ENCODE assay signal across 10 mouse cellular contexts in genomic region chr16:4654706-4655105, GRCm38 (mm10). TPM values are rescaled to one million over a fixed set of nuclear protein-coding genes. Genes with fewer than 3 reads are reported as not detected.
DNase-seq lines count a peak whose midpoint lies in the region; ATAC-seq and TF ChIP-seq lines count a peak whose summit lies in the region.
"Had no signal": no experiment of that assay in that cellular context is flagged by ENCODE, and none has a peak within 500 bp of the region (broad histone marks: within the 10 kb centered on the region; RNA-seq: fewer than 3 reads in every experiment).

No protein-coding gene starts in this region.

- no peak overlapping the region for H3K4me2 ChIP-seq in lung, embryonic 14.5 days
- H3K4me2 ChIP-seq in intestine, embryonic 16.5 days (ENCODE audit: low read depth, low read length): no peak overlapping the region
- no peak overlapping the region for H3K4me2 ChIP-seq in limb, embryonic 14.5 days (replicated peaks; ENCODE audit: low read depth, low read length, severe bottlenecking)
- H3K4me2 ChIP-seq: neural tube, embryonic 13.5 days had no signal

- H3K4me3 ChIP-seq in lung, embryonic 14.5 days (ENCODE audit: low read depth, low read length): no peak overlapping the region
- no peak overlapping the region for H3K4me3 ChIP-seq in intestine, embryonic 16.5 days (ENCODE audit: low read length)
- no peak overlapping the region for H3K4me3 ChIP-seq in limb, embryonic 14.5 days (replicated peaks; ENCODE audit: low read length)
- H3K4me3 ChIP-seq: neural tube, embryonic 13.5 days had no signal

- TF ChIP-seq POLR2A in limb, embryonic 14.5 days (IDR thresholded peaks at IDR 0.05; ENCODE audit: borderline replicate concordance, extremely low read depth, insufficient read depth, insufficient read length): no peak

- H3K9ac ChIP-seq in lung, embryonic 14.5 days: no peak overlapping the region
- peak overlapping the region; percentile 54; the same call in 1 of the 2 replicates for H3K9ac ChIP-seq in intestine, embryonic 16.5 days (ENCODE audit: low read depth, low read length)
- H3K9ac ChIP-seq in limb, embryonic 14.5 days (ENCODE audit: low read depth, low read length, severe bottlenecking): no peak overlapping the region
- H3K9ac ChIP-seq: liver, embryonic 14.5 days; neural tube, embryonic 13.5 days had no signal

- no peaks in the 10 kb centered on the region for H3K27me3 ChIP-seq in lung, embryonic 14.5 days (ENCODE audit: insufficient read depth, low read length)
- no peaks in the 10 kb centered on the region for H3K27me3 ChIP-seq in intestine, embryonic 16.5 days (replicated peaks; ENCODE audit: control insufficient read depth, insufficient read depth, low read length)
- H3K27me3 ChIP-seq in limb, embryonic 14.5 days (ENCODE audit: control insufficient read depth, insufficient read depth, low read length): no peaks in the 10 kb centered on the region
- H3K27me3 ChIP-seq: neural tube, embryonic 13.5 days had no signal

- no peaks in the 10 kb centered on the region for H3K9me3 ChIP-seq in lung, embryonic 14.5 days (ENCODE audit: low read depth, low read length)
- no peaks in the 10 kb centered on the region for H3K9me3 ChIP-seq in intestine, embryonic 16.5 days (ENCODE audit: control insufficient read depth, low read length)
- no peaks in the 10 kb centered on the region for H3K9me3 ChIP-seq in limb, embryonic 14.5 days (ENCODE audit: control insufficient read depth, low read length)
- H3K9me3 ChIP-seq: neural tube, embryonic 13.5 days had no signal

- peaks cover 44% of the 10 kb centered on the region for H3K36me3 ChIP-seq in lung, embryonic 14.5 days (ENCODE audit: insufficient read depth)
- H3K36me3 ChIP-seq in intestine, embryonic 16.5 days (ENCODE audit: control insufficient read depth, insufficient read depth, low read length): peaks cover 6% of the 10 kb centered on the region; the same call in 1 of the 2 replicates
- peaks cover 38% of the 10 kb centered on the region for H3K36me3 ChIP-seq in limb, embryonic 14.5 days (ENCODE audit: control insufficient read depth, insufficient read depth, low read length)

- 74% methylated on average over 10 of the region's 10 CpGs for WGBS in lung, embryonic 14.5 days
- 81% methylated on average over 10 of the region's 10 CpGs for WGBS in intestine, embryonic 16.5 days
- 74% methylated on average over 10 of the region's 10 CpGs for WGBS in limb, embryonic 14.5 days

- peaks cover 26% of the 10 kb centered on the region for H3K4me1 ChIP-seq in lung, embryonic 14.5 days (ENCODE audit: insufficient read depth)
- H3K4me1 ChIP-seq in intestine, embryonic 16.5 days (ENCODE audit: control insufficient read depth, insufficient read depth, low read length): peaks cover 55% of the 10 kb centered on the region
- H3K4me1 ChIP-seq in limb, embryonic 14.5 days (ENCODE audit: control insufficient read depth, insufficient read depth, low read length): peaks cover 90% of the 10 kb centered on the region

- DNase-seq in adrenal gland, postnatal 14 days: peak; percentile 30
- no peak for DNase-seq in adrenal gland, postnatal 4 days (ENCODE audit: low spot score in 2 of 2)
- DNase-seq in lung, embryonic 14.5 days: no peak
- DNase-seq in lung, adult 18-20 months: no peak
- no peak for DNase-seq in limb, embryonic 14.5 days (ENCODE audit: low spot score)
- no peak for DNase-seq in T-cell, adult 2 months (ENCODE audit: low spot score)
- no peak for DNase-seq in ovary, postnatal 36 days (ENCODE audit: low spot score)

- H3K27ac ChIP-seq in lung, embryonic 14.5 days (ENCODE audit: low read depth): no peak overlapping the region; the same call in 1 of the 2 replicates
- peak overlapping the region; percentile 72 for H3K27ac ChIP-seq in intestine, embryonic 16.5 days (ENCODE audit: low read length)
- peak overlapping the region; percentile 43; the same call in 1 of the 2 replicates for H3K27ac ChIP-seq in limb, embryonic 14.5 days (replicated peaks; ENCODE audit: low read depth, low read length)
- H3K27ac ChIP-seq: liver, embryonic 14.5 days; neural tube, embryonic 13.5 days had no signal

- no peak for ATAC-seq in lung, embryonic 14.5 days (ENCODE audit: insufficient read depth)
- ATAC-seq in intestine, embryonic 16.5 days: no peak; the same call in none of the 2 replicates
- ATAC-seq in limb, embryonic 14.5 days (ENCODE audit: low FRiP score, low read depth): no peak

- TF ChIP-seq CTCF in lung, embryonic 14.5 days (IDR thresholded peaks at IDR 0.05; ENCODE audit: low read depth): peak; percentile 18

RNA-seq across cellular contexts. Expression of gene Dnaja3, which starts 14.9 kb away (rescaled TPM):
- total RNA-seq in adrenal gland, postnatal 14 days (2021): 166 and 173 TPM in 2 replicates
- total RNA-seq in adrenal gland, postnatal 4 days (2021): 10 to 100 TPM; 78.6 to 83.5 TPM
- 58.7 and 59.3 TPM in 2 replicates for polyA plus RNA-seq in lung, embryonic 14.5 days (2014; fragmentation: Nextera tagmentation; extraction: Ambion mirVana)
- 90.5 and 92.5 TPM in 2 replicates for polyA plus RNA-seq in intestine, embryonic 16.5 days (2015; fragmentation: Nextera tagmentation; extraction: Ambion mirVana)
- 27.0 and 30.2 TPM in 2 replicates for polyA plus RNA-seq in limb, embryonic 14.5 days (2012; rRNA removed)
- 52.4 and 54.7 TPM in 2 replicates for polyA plus RNA-seq in limb, embryonic 14.5 days (2014; fragmentation: Nextera tagmentation; extraction: Ambion mirVana)

RNA-seq across cellular contexts. Expression of gene Vasn, which starts 15.0 kb away (rescaled TPM):
- total RNA-seq in adrenal gland, postnatal 14 days (2021): 11.4 and 14.9 TPM in 2 replicates
- 10 to 100 TPM; 15.7 to 18.8 TPM for total RNA-seq in adrenal gland, postnatal 4 days (2021)
- polyA plus RNA-seq in lung, embryonic 14.5 days (2014; fragmentation: Nextera tagmentation; extraction: Ambion mirVana): 23.1 and 23.5 TPM in 2 replicates
- polyA plus RNA-seq in intestine, embryonic 16.5 days (2015; fragmentation: Nextera tagmentation; extraction: Ambion mirVana): 13.5 and 13.6 TPM in 2 replicates
- polyA plus RNA-seq in limb, embryonic 14.5 days (2012; rRNA removed): 75.7 and 117 TPM in 2 replicates
- polyA plus RNA-seq in limb, embryonic 14.5 days (2014; fragmentation: Nextera tagmentation; extraction: Ambion mirVana): 35.7 and 36.8 TPM in 2 replicates

RNA-seq across cellular contexts. Expression of gene Coro7, which starts 24.9 kb away (rescaled TPM):
- total RNA-seq in adrenal gland, postnatal 14 days (2021): 33.6 and 38.7 TPM in 2 replicates
- 10 to 100 TPM; 32.8 to 42.6 TPM for total RNA-seq in adrenal gland, postnatal 4 days (2021)
- polyA plus RNA-seq in lung, embryonic 14.5 days (2014; fragmentation: Nextera tagmentation; extraction: Ambion mirVana): 13.1 and 15.1 TPM in 2 replicates
- 29.2 and 30.5 TPM in 2 replicates for polyA plus RNA-seq in intestine, embryonic 16.5 days (2015; fragmentation: Nextera tagmentation; extraction: Ambion mirVana)
- 40.8 and 51.1 TPM in 2 replicates for polyA plus RNA-seq in limb, embryonic 14.5 days (2012; rRNA removed)
- 15.0 and 16.0 TPM in 2 replicates for polyA plus RNA-seq in limb, embryonic 14.5 days (2014; fragmentation: Nextera tagmentation; extraction: Ambion mirVana)

RNA-seq across cellular contexts. Expression of gene Pam16, which starts 29.9 kb away (rescaled TPM):
- total RNA-seq in adrenal gland, postnatal 14 days (2021): 108 and 140 TPM in 2 replicates
- 10 to 100 TPM; 68.8 to 72.6 TPM for total RNA-seq in adrenal gland, postnatal 4 days (2021)
- 81.9 and 86.3 TPM in 2 replicates for polyA plus RNA-seq in lung, embryonic 14.5 days (2014; fragmentation: Nextera tagmentation; extraction: Ambion mirVana)
- 79.4 and 86.8 TPM in 2 replicates for polyA plus RNA-seq in intestine, embryonic 16.5 days (2015; fragmentation: Nextera tagmentation; extraction: Ambion mirVana)
- 72.7 and 80.1 TPM in 2 replicates for polyA plus RNA-seq in limb, embryonic 14.5 days (2012; rRNA removed)
- 92.5 and 94.1 TPM in 2 replicates for polyA plus RNA-seq in limb, embryonic 14.5 days (2014; fragmentation: Nextera tagmentation; extraction: Ambion mirVana)
